Mouse (Mus musculus) adrenal gland, postnatal 10 days (tissue): ENCODE measurements around the gene Rps13. TPM values are rescaled to one million over a fixed set of nuclear protein-coding genes. Genes with fewer than 3 reads are reported as not detected.

Experiments
- DNase-seq: peaks from one replicate; pipeline ENCODE4 v3.0.0; 2021; ENCODE audit warnings: mixed read lengths
- total RNA-seq, 2 experiments: library from RNA; stranded (reverse); gene quantifications; 2 replicates each; pipeline ENCODE4 v1.2.3; 2021

The Rps13 gene
- total RNA-seq, 2 experiments from 2014 or later = 508 to 514 TPM

DNA sequence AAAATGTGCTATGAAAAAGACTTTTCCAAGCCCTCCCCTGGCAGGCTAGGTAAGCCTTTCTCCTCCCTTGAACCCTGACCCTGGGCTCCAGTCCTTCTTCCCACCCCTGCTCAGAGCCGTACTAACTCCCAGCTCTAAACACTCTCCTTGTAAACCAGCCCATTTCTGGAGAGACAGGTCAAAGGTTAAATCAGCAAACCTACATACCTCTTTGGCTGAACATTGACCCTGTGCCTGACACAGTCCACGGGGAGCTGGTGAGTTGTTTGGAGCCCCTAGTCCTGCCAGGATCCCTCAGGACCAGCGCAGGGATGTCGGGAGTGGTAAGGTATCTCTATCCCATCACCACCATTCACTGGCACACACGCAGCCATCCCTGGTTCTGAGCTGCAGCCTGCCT lies 41.6 kb downstream of the Rps13 start:
- DNase-seq = no peak

DNA sequence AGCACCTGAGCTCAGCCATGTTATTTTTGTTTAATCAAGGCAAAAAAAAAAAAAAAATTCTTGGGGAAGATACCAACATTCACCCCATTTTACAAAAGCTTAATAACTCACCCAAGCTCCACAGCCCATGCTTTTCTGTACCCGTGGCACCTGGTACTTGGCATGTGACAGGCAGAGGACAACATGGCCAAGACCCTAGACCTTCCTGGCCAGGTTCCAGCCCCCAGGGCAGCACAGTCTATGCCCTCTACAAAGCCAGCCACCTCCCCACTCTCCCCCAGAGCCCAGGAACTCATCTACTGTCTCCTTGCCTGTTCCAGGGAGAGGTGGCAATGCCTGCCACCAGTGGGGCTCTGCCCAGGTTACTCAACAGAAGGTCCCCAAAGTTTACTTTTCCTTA lies 43.4 kb downstream of the Rps13 start:
- no peak for DNase-seq

DNA sequence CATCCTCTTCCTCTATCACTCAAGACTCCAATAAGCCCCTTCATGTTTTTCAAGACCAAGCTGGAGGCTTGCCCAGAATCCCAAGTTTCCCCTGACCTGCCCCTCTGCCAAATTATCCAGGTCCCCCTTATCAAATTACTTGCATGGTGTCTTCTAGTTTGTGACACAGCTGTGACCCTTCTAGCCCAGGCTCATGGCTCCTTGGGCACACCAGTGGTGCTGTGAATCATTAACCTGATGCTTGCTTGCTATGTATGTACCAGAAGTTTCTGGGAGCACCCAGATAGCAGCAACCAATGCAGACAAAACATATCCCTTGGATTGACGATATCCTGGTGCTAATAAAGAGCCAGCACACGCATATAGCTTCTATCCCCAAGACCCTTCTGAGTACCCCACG lies 45.0 kb downstream of the Rps13 start:
- no peak for DNase-seq

DNA sequence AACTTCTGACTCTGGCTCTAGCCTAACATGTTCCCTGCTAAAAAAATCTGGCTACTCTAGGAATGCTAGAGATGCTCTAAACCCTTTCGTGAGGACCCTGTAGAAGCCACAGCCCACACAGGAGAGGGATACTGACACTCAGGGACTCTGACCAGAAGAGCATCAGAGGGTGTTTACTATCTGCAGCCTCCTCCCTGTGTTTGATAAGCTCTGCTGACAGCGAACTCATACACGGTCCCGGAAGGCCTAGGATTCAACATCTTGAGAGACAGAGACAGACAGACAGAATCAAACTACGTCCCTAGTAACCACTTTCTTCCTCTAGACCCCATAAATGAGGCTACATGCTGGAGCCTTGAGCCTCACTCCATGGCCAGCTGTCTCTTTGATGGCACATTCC lies 46.0 kb downstream of the Rps13 start:
- no peak for DNase-seq

DNA sequence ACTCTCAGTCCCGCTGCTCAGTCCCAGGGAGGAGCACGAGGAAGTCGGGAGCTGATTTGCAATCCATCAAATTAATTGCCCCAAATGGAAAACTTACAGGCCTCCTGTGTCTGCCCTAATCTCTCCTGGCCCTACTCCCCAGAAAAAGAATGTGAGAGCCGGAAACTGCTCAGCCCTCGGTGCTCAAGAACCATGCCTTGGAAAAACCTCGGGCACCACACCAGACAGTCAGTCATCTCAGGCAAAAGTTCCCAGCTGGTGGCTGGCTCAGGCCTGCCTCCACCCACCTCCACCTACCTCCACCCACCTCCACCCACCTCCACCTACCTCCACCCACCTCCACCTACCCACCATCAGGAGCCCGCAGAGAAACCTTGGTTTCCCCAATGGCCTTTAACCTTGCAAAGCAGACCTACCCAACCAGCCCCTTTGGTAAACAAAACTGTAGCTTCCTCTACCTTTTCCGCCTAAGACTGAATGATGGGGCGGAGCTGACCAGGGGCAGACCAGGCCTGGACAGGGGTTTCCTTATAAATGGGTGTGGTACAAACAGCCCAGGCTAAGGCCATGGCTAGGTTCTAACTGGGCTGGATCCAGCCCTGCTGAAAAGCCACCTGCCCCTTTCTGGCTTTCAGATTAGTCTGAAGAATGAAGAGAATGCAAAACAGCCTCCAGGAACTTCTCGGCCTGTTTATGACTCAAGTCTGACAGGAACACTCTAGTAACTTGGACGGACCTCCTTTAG lies 47.2 kb downstream of the Rps13 start:
- no peak for DNase-seq

DNA sequence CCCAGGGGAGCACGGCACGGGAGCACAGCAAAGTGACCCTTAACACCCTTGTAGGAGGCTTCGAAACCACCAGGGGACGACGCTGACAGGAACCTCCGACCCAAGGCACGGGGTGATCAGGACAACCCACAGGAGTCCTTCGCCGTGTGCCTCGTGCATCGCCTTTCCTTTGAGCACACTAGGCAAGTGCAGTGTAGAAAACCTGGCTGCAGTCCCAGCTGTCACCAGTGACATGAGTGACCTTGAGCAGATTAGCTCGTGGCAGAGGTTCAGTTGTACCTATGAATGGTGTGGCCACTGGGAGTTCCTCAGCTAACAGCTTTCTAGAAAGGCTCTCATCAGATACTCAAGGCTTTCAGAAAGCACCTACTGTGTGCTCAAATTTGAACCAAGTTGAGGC lies 47.8 kb downstream of the Rps13 start:
- DNase-seq = peak; percentile 86

DNA sequence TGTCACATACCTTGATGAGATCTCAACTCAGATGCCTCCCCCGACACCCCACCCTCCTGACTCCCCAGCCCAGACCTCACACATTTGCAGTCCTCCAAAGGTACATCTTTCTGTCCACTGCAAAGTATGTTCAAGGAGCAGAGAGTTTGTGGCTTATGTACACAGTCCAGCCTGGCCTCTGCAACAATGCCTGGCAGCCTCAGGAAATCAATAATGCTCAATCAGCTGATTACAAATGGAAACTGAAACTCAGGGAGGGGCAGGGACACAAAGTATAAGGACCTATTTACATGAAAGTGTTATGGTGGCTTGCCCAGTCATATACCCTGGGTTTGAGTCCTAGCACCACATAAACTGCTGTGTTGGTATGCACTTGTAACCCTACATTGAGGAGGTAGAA lies 48.8 kb downstream of the Rps13 start:
- no peak for DNase-seq

DNA sequence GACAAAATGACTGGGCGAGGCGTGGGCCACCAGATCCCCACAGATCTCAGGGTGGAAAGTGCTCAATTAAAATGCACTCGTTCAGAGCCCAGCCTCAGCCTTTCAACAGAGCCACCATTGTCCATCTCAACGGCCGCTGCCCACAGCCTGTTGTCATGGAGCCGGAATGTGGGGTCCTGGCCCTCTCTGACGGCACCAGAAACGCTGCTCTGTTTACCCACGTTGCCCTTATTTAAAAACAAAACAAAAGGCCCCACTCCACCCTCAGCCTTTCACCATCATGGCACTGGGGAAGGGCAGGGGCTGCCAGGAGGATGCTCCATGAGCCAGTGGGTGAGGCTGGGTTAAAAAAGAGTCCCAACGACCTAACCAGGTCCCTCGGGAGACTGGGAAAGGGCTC lies 51.2 kb downstream of the Rps13 start:
- no peak for DNase-seq

Other genes with a start within 250 kb of the Rps13 start
- 1 to 10 TPM; 3.4 to 3.9 TPM for gene Gm4353, start 249.6 kb downstream of the Rps13 start, total RNA-seq
- 10 to 100 TPM in 1 of 2 experiments, 1 to 10 TPM in 1; 7.9 to 10.9 TPM for gene Plekha7, start 25.8 kb downstream of the Rps13 start, total RNA-seq
- 10 to 100 TPM; 27.0 to 31.5 TPM for gene Pik3c2a, start 109.3 kb upstream of the Rps13 start, total RNA-seq
- gene Nucb2, start 170.2 kb upstream of the Rps13 start, total RNA-seq = 10 to 100 TPM; 24.9 to 25.0 TPM